Mouse (Mus musculus): Measurements from ENCODE around the gene Ddx41. TPM values are rescaled to one million over a fixed set of nuclear protein-coding genes. Genes with fewer than 3 reads are reported as not detected.
A peak's percentile ranks its signal among the peaks of the same experiment; 100 is the strongest.

Ddx41 gene
- polyA plus RNA-seq, 1 experiment from 2014 or later, result 39.9 TPM

GRCm38 (mm10) chr13:55549061-55549460 is 12.6 kb upstream of the Ddx41 start:
- no peaks in the 10 kb centered on the region for H3K9me3 ChIP-seq (replicated peaks; ENCODE audit: control insufficient read depth, low read length)
- 83% methylated on average over 15 of the region's 15 CpGs for WGBS (ENCODE audit: insufficient replicate concordance)
- no peak overlapping the region for H3K27ac ChIP-seq (ENCODE audit: low read depth, low read length)
- no peak overlapping the region for H3K4me2 ChIP-seq
- no peak for ATAC-seq (replicated peaks; ENCODE audit: insufficient number of reproducible peaks, low FRiP score, low TSS enrichment)
- H3K9ac ChIP-seq (ENCODE audit: low read depth, low read length), result no peak overlapping the region
- H3K36me3 ChIP-seq (ENCODE audit: control insufficient read depth, insufficient read depth, low read length), result peaks cover 18% of the 10 kb centered on the region
- no peaks in the 10 kb centered on the region for H3K4me1 ChIP-seq (ENCODE audit: control insufficient read depth, insufficient read depth, low read length)
- no peak overlapping the region for H3K4me3 ChIP-seq (ENCODE audit: low read depth, low read length)
- no peaks in the 10 kb centered on the region for H3K27me3 ChIP-seq (ENCODE audit: control insufficient read depth, insufficient read depth, low read length)

GRCm38 (mm10) chr13:55548426-55548825 is 12.0 kb upstream of the Ddx41 start:
- H3K4me1 ChIP-seq (ENCODE audit: control insufficient read depth, insufficient read depth, low read length), result no peaks in the 10 kb centered on the region
- H3K9ac ChIP-seq (ENCODE audit: low read depth, low read length), result no peak overlapping the region
- H3K27ac ChIP-seq (ENCODE audit: low read depth, low read length), result no peak overlapping the region
- 82% methylated on average over 5 of the region's 5 CpGs for whole genome bisulfite sequencing (ENCODE audit: insufficient replicate concordance)
- no peak overlapping the region for H3K4me2 ChIP-seq
- no peak for ATAC-seq (replicated peaks; ENCODE audit: insufficient number of reproducible peaks, low FRiP score, low TSS enrichment)
- peaks cover 17% of the 10 kb centered on the region for H3K36me3 ChIP-seq (ENCODE audit: control insufficient read depth, insufficient read depth, low read length)
- no peaks in the 10 kb centered on the region for H3K9me3 ChIP-seq (replicated peaks; ENCODE audit: control insufficient read depth, low read length)
- no peak overlapping the region for H3K4me3 ChIP-seq (ENCODE audit: low read depth, low read length)
- no peaks in the 10 kb centered on the region for H3K27me3 ChIP-seq (ENCODE audit: control insufficient read depth, insufficient read depth, low read length)

GRCm38 (mm10) chr13:55547916-55548315 is 11.5 kb upstream of the Ddx41 start:
- peaks cover 21% of the 10 kb centered on the region for H3K36me3 ChIP-seq (ENCODE audit: control insufficient read depth, insufficient read depth, low read length)
- no peaks in the 10 kb centered on the region for H3K4me1 ChIP-seq (ENCODE audit: control insufficient read depth, insufficient read depth, low read length)
- 100% methylated on average over 2 of the region's 2 CpGs for WGBS (ENCODE audit: insufficient replicate concordance)
- no peak overlapping the region for H3K4me2 ChIP-seq
- no peak overlapping the region for H3K27ac ChIP-seq (ENCODE audit: low read depth, low read length)
- no peak overlapping the region for H3K4me3 ChIP-seq (ENCODE audit: low read depth, low read length)
- no peak overlapping the region for H3K9ac ChIP-seq (ENCODE audit: low read depth, low read length)
- no peak for ATAC-seq (replicated peaks; ENCODE audit: insufficient number of reproducible peaks, low FRiP score, low TSS enrichment)
- H3K9me3 ChIP-seq (replicated peaks; ENCODE audit: control insufficient read depth, low read length), result no peaks in the 10 kb centered on the region
- H3K27me3 ChIP-seq (ENCODE audit: control insufficient read depth, insufficient read depth, low read length), result no peaks in the 10 kb centered on the region

- 76% methylated on average over 6 of the region's 6 CpGs for WGBS (ENCODE audit: insufficient replicate concordance)
- H3K27ac ChIP-seq (ENCODE audit: low read depth, low read length), result no peak overlapping the region
- peaks cover 35% of the 10 kb centered on the region for H3K36me3 ChIP-seq (ENCODE audit: control insufficient read depth, insufficient read depth, low read length)
These were observed 8.3 kb upstream of the Ddx41 start for GRCm38 (mm10) chr13:55544792-55545191.

GRCm38 (mm10) chr13:55543447-55543846 is 7.0 kb upstream of the Ddx41 start:
- Histone ChIP-seq H3K4me2 (no peak overlapping the region), H3K27ac (ENCODE audit: low read depth, low read length) (no peak overlapping the region), H3K4me1 (ENCODE audit: control insufficient read depth, insufficient read depth, low read length) (no peaks in the 10 kb centered on the region), H3K9ac (ENCODE audit: low read depth, low read length) (no peak overlapping the region), H3K36me3 (ENCODE audit: control insufficient read depth, insufficient read depth, low read length) (peaks cover 37% of the 10 kb centered on the region), H3K9me3 (replicated peaks; ENCODE audit: control insufficient read depth, low read length) (no peaks in the 10 kb centered on the region), H3K27me3 (ENCODE audit: control insufficient read depth, insufficient read depth, low read length) (no peaks in the 10 kb centered on the region), H3K4me3 (ENCODE audit: low read depth, low read length) (no peak overlapping the region)
- ATAC-seq (replicated peaks; ENCODE audit: insufficient number of reproducible peaks, low FRiP score, low TSS enrichment), result no peak
- 90% methylated on average over 8 of the region's 8 CpGs for WGBS (ENCODE audit: insufficient replicate concordance)

More at GRCm38 (mm10) chr13:55544792-55545191, 8.3 kb upstream of the Ddx41 start:
- no peak overlapping the region for H3K9ac ChIP-seq (ENCODE audit: low read depth, low read length)
- no peaks in the 10 kb centered on the region for H3K27me3 ChIP-seq (ENCODE audit: control insufficient read depth, insufficient read depth, low read length)
- H3K4me1 ChIP-seq (ENCODE audit: control insufficient read depth, insufficient read depth, low read length), result no peaks in the 10 kb centered on the region
- no peak overlapping the region for H3K4me2 ChIP-seq
- no peaks in the 10 kb centered on the region for H3K9me3 ChIP-seq (replicated peaks; ENCODE audit: control insufficient read depth, low read length)
- ATAC-seq (replicated peaks; ENCODE audit: insufficient number of reproducible peaks, low FRiP score, low TSS enrichment), result no peak
- no peak overlapping the region for H3K4me3 ChIP-seq (ENCODE audit: low read depth, low read length)

GRCm38 (mm10) chr13:55542891-55543290 is 6.4 kb upstream of the Ddx41 start:
- H3K4me1 ChIP-seq (ENCODE audit: control insufficient read depth, insufficient read depth, low read length), result no peaks in the 10 kb centered on the region
- no peaks in the 10 kb centered on the region for H3K9me3 ChIP-seq (replicated peaks; ENCODE audit: control insufficient read depth, low read length)
- no peaks in the 10 kb centered on the region for H3K27me3 ChIP-seq (ENCODE audit: control insufficient read depth, insufficient read depth, low read length)
- H3K36me3 ChIP-seq (ENCODE audit: control insufficient read depth, insufficient read depth, low read length), result peaks cover 32% of the 10 kb centered on the region
- no peak overlapping the region for H3K27ac ChIP-seq (ENCODE audit: low read depth, low read length)
- no peak for ATAC-seq (replicated peaks; ENCODE audit: insufficient number of reproducible peaks, low FRiP score, low TSS enrichment)
- WGBS (ENCODE audit: insufficient replicate concordance), result 96% methylated on average over 4 of the region's 4 CpGs
- H3K4me2 ChIP-seq, result no peak overlapping the region
- no peak overlapping the region for H3K9ac ChIP-seq (ENCODE audit: low read depth, low read length)
- H3K4me3 ChIP-seq (ENCODE audit: low read depth, low read length), result no peak overlapping the region

GRCm38 (mm10) chr13:55540933-55541332 is 4.5 kb upstream of the Ddx41 start:
- Histone ChIP-seq H3K4me1 (ENCODE audit: control insufficient read depth, insufficient read depth, low read length) (peaks cover 3% of the 10 kb centered on the region; the same call in 1 of the 2 replicates), H3K27me3 (ENCODE audit: control insufficient read depth, insufficient read depth, low read length) (no peaks in the 10 kb centered on the region), H3K4me3 (ENCODE audit: low read depth, low read length) (no peak overlapping the region), H3K9ac (ENCODE audit: low read depth, low read length) (no peak overlapping the region), H3K36me3 (ENCODE audit: control insufficient read depth, insufficient read depth, low read length) (peaks cover 27% of the 10 kb centered on the region), H3K9me3 (replicated peaks; ENCODE audit: control insufficient read depth, low read length) (no peaks in the 10 kb centered on the region), H3K27ac (ENCODE audit: low read depth, low read length) (no peak overlapping the region), H3K4me2 (no peak overlapping the region)
- no peak for ATAC-seq (replicated peaks; ENCODE audit: insufficient number of reproducible peaks, low FRiP score, low TSS enrichment)
- WGBS (ENCODE audit: insufficient replicate concordance), result 94% methylated on average over 2 of the region's 2 CpGs

- peak; percentile 18; the same call in 1 of the 2 replicates for ATAC-seq (replicated peaks; ENCODE audit: insufficient number of reproducible peaks, low FRiP score, low TSS enrichment)
- H3K27ac ChIP-seq (ENCODE audit: low read depth, low read length), result no peak overlapping the region
- 17% methylated on average over 15 of the region's 17 CpGs for WGBS (ENCODE audit: insufficient replicate concordance)
These were observed 663 bp downstream of the Ddx41 start for GRCm38 (mm10) chr13:55535796-55536193.

GRCm38 (mm10) chr13:55535191-55535590 is 1.3 kb downstream of the Ddx41 start:
- no peak overlapping the region for H3K9ac ChIP-seq (ENCODE audit: low read depth, low read length)

More at GRCm38 (mm10) chr13:55535796-55536193, 663 bp downstream of the Ddx41 start:
- peaks cover 7% of the 10 kb centered on the region; the same call in 1 of the 2 replicates for H3K4me1 ChIP-seq (ENCODE audit: control insufficient read depth, insufficient read depth, low read length)
- peak overlapping the region; percentile 78 for H3K4me2 ChIP-seq
- H3K36me3 ChIP-seq (ENCODE audit: control insufficient read depth, insufficient read depth, low read length), result peaks cover 35% of the 10 kb centered on the region
- peak overlapping the region; percentile 82 for H3K4me3 ChIP-seq (ENCODE audit: low read depth, low read length)
- peak overlapping the region; percentile 75 for H3K9ac ChIP-seq (ENCODE audit: low read depth, low read length)
- H3K9me3 ChIP-seq (replicated peaks; ENCODE audit: control insufficient read depth, low read length), result no peaks in the 10 kb centered on the region
- no peaks in the 10 kb centered on the region for H3K27me3 ChIP-seq (ENCODE audit: control insufficient read depth, insufficient read depth, low read length)

More at GRCm38 (mm10) chr13:55535191-55535590, 1.3 kb downstream of the Ddx41 start:
- Histone ChIP-seq H3K4me2 (peak overlapping the region; percentile 78), H3K27me3 (ENCODE audit: control insufficient read depth, insufficient read depth, low read length) (no peaks in the 10 kb centered on the region), H3K36me3 (ENCODE audit: control insufficient read depth, insufficient read depth, low read length) (peaks cover 37% of the 10 kb centered on the region), H3K4me1 (ENCODE audit: control insufficient read depth, insufficient read depth, low read length) (peaks cover 7% of the 10 kb centered on the region; the same call in 1 of the 2 replicates), H3K4me3 (ENCODE audit: low read depth, low read length) (peak overlapping the region; percentile 82; the same call in 1 of the 2 replicates), H3K27ac (ENCODE audit: low read depth, low read length) (no peak overlapping the region), H3K9me3 (replicated peaks; ENCODE audit: control insufficient read depth, low read length) (no peaks in the 10 kb centered on the region)
- ATAC-seq (replicated peaks; ENCODE audit: insufficient number of reproducible peaks, low FRiP score, low TSS enrichment), result no peak
- 92% methylated on average over 15 of the region's 15 CpGs for WGBS (ENCODE audit: insufficient replicate concordance)
